Mouse (Mus musculus) embryonic facial prominence, embryonic 14.5 days (tissue): Measurements from ENCODE around the gene Cntnap2. TPM values are rescaled to one million over a fixed set of nuclear protein-coding genes. Genes with fewer than 3 reads are reported as not detected.
A peak's percentile ranks its signal among the peaks of the same experiment; 100 is the strongest.
"Not testable (repeated sequence)": the region's sequence is repeated elsewhere in the genome, so short reads cannot be mapped to it uniquely, and the experiment has no call there.

Experiments
- ATAC-seq: fragments of 200-750 bp; cut with Nextera tagmentation; 2 replicates; pipeline ENCODE4 v1.8.0; 2017; ENCODE audit warnings: low read depth, moderate number of reproducible peaks, moderate TSS enrichment
- DNase-seq: peaks from one replicate; pipeline ENCODE4 v3.0.0-alpha.2; 2015; ENCODE audit warnings: low spot score
- H3K27ac ChIP-seq: fragments of 300-500 bp; sonication (generic); replicated peaks from 2 replicates; pipeline ENCODE4 v1.5.1; 2014; ENCODE audit warnings: low read depth, mild to moderate bottlenecking, low read length, moderate library complexity
- H3K27me3 ChIP-seq: fragments of 300-500 bp; sonication (generic); replicated peaks from 2 replicates; pipeline ENCODE4 v1.6.1; 2014; ENCODE audit warnings: low read length; ENCODE audit not compliant: control insufficient read depth, insufficient read depth
- H3K36me3 ChIP-seq: fragments of 300-500 bp; sonication (generic); 2 replicates; pipeline ENCODE4 v1.6.1; 2014; ENCODE audit warnings: low read length, mixed read lengths; ENCODE audit not compliant: control insufficient read depth, insufficient read depth
- H3K4me1 ChIP-seq: fragments of 300-500 bp; sonication (generic); 2 replicates; pipeline ENCODE4 v1.6.1; 2014; ENCODE audit warnings: antibody characterized with exemption, low read length; ENCODE audit not compliant: control insufficient read depth, insufficient read depth
- H3K4me2 ChIP-seq: fragments of 300-500 bp; sonication (generic); 2 replicates; pipeline ENCODE4 v1.6.1; 2014; ENCODE audit warnings: low read depth, mild to moderate bottlenecking, low read length, moderate library complexity, mixed read lengths
- H3K4me3 ChIP-seq: fragments of 300-500 bp; sonication (generic); 2 replicates; pipeline ENCODE4 v1.5.1; 2014; ENCODE audit warnings: low read depth, mild to moderate bottlenecking, low read length
- H3K9ac ChIP-seq: fragments of 300-500 bp; sonication (generic); 2 replicates; pipeline ENCODE4 v1.6.1; 2014; ENCODE audit warnings: low read depth, mild to moderate bottlenecking, low read length, moderate library complexity, mixed read lengths
- H3K9me3 ChIP-seq: fragments of 300-500 bp; sonication (generic); 2 replicates; pipeline ENCODE4 v1.6.1; 2016; ENCODE audit warnings: low read length; ENCODE audit not compliant: control insufficient read depth
- WGBS: fragments of 180-500 bp; shearing (Covaris S2); extraction: QIAGEN DNeasy Blood & Tissue Kit; methylation state at CpG from one replicate; pipeline ENCODE4 v1.1.7; 2014; 5-methylcytosine and 5-hydroxymethylcytosine counted together
- polyA plus RNA-seq: library from polyadenylated mRNA; unstranded; fragments of >200 nt; fragmentation: Nextera tagmentation; extraction: Ambion mirVana; gene quantifications from 2 replicates; pipeline ENCODE4 v1.2.1, GENCODE M21; 2014

The Cntnap2 gene
- polyA plus RNA-seq, 1 experiment from 2014 or later, result 2.3 TPM

DNA sequence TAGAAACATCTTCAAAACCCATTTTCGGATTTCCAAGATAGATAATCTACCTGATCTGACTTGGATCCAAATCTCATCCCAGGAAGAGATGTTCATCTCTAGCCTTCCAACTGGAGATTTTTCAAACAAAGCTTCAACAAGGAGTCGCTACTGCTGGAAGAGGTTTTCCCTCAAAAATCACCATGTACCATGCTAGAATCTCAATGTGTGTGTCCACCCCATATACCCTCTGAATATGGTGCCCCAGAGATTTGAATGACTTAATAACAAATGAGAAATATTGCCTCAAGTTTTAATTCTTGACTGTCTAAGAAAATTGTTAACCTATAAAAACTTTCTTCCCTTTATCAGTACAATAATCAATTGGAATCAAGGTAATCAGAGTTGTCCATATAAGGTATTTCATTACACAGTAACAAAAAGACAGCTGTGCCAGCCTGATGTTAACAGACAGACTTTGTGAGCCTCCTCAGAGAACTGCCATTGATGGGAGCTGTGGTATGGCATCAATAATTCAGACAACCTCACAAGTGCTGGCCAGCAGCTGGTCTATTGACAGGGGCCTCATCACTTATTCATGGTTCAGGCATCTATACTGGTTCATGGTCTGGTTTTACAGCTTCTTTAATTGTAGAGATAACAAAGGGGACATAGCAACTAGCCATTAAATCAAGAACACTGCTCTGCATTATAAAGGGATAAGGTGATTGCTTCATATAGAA is 1391.9 kb downstream of the Cntnap2 start:
- no peaks in the 10 kb centered on the region for H3K36me3 ChIP-seq
- H3K4me3 ChIP-seq, result no peak overlapping the region
- H3K9ac ChIP-seq, result no peak overlapping the region
- H3K4me1 ChIP-seq, result no peaks in the 10 kb centered on the region
- H3K27ac ChIP-seq, result no peak overlapping the region
- DNase-seq (no peak), ATAC-seq (no peak)
- H3K4me2 ChIP-seq, result no peak overlapping the region
- H3K9me3 ChIP-seq, result no peaks in the 10 kb centered on the region
- no peaks in the 10 kb centered on the region for H3K27me3 ChIP-seq
- WGBS, result 86% methylated on average over 2 of the region's 2 CpGs

DNA sequence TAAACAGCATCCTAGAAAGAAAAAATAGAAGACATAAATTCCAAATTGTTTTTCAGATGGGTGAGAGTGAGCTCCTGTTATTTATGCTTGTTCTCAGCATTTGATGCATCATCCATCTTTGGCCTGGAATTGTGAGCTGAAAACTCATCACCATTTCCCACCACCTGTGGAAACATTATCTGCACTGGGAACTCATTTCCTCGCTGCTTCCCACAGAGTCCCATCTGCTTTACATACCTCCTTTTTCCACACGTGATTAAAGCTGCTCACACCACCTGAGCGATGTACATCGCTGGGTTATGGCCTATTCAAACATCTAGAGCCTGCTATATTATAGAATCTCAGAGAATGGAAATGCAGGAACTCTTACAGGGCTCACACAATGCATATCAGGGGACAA is 1413.5 kb downstream of the Cntnap2 start:
- 69% methylated on average over 4 of the region's 4 CpGs for WGBS
- H3K27ac ChIP-seq, result no peak overlapping the region
- H3K9me3 ChIP-seq, result no peaks in the 10 kb centered on the region
- H3K4me2 ChIP-seq, result no peak overlapping the region
- H3K36me3 ChIP-seq, result no peaks in the 10 kb centered on the region
- no peak overlapping the region for H3K9ac ChIP-seq
- no peak overlapping the region for H3K4me3 ChIP-seq
- H3K27me3 ChIP-seq, result no peaks in the 10 kb centered on the region
- no peak for DNase-seq
- ATAC-seq, result no peak
- H3K4me1 ChIP-seq, result no peaks in the 10 kb centered on the region

DNA sequence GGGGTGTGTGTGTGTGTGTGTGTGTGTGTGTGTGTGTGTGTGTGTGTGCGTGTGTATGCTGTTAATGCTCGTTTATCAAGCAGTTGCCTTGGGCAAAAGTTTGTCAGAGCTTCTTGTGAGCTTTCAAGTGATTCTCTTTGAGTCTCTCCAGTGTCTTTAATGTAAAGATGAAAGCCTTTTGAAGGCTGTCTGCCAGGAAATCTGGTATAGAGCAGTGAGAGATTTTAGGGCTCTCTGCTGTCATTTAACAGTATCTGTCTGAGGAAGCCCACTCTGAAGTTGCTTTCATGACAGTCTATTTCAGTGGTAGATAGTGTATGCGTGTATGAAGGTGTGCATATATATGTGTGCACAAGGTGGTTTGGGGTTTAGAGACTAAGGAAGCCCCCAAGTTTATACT is 1425.2 kb downstream of the Cntnap2 start:
- 61% methylated on average over 3 of the region's 3 CpGs for WGBS
- Histone ChIP-seq H3K4me2 (no peak overlapping the region), H3K36me3 (no peaks in the 10 kb centered on the region), H3K4me1 (no peaks in the 10 kb centered on the region), H3K4me3 (no peak overlapping the region), H3K9ac (no peak overlapping the region), H3K9me3 (no peaks in the 10 kb centered on the region), H3K27me3 (no peaks in the 10 kb centered on the region), H3K27ac (no peak overlapping the region)
- DNase-seq, result peak; percentile 24
- ATAC-seq, result no peak

DNA sequence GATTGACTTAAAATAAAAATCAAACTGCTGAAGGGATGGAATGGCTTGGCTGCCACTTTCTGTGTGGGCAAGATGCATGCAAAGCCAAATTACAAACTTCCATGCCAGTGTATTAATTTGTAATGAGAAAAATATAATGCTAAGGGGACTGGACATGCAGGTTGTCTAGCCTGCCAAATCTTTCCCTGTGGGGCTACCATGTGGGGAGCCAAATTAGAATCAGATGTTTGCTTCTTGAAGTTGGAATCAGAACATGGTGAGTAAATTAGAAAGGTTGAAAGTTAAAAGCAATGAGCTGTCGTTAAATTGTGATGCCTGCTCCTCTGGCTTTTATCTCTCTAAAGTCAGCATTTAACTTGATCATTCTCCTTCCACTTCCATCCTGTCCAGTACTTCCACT is 1443.6 kb downstream of the Cntnap2 start:
- no peak overlapping the region for H3K9ac ChIP-seq
- H3K4me1 ChIP-seq, result no peaks in the 10 kb centered on the region
- no peak overlapping the region for H3K4me3 ChIP-seq
- no peaks in the 10 kb centered on the region for H3K27me3 ChIP-seq
- no peak overlapping the region for H3K4me2 ChIP-seq
- no peaks in the 10 kb centered on the region for H3K9me3 ChIP-seq
- no peak overlapping the region for H3K27ac ChIP-seq
- H3K36me3 ChIP-seq, result no peaks in the 10 kb centered on the region
- ATAC-seq (no peak), DNase-seq (peak; percentile 35)
- WGBS, result 13% methylated on average over 1 of the region's 1 CpGs

DNA sequence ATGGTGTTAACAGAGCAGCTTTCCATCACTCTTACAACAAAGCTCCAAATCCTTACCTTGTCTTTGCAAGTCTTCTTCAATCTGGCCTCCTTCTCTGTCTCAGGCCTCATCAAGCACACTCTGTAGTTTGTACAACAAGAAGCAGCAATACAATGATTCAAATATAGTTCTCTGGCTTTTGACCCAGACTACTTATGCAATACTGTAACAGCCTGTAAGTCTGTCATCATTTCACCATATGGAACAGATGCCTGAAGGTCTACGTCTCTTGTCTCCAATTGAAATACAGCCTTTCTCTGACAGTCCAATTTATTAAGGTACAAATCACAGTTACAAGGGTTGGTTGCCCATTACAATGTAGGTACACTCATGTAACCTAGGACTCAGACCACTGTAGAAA is 1453.7 kb downstream of the Cntnap2 start:
- Histone ChIP-seq H3K27ac (no peak overlapping the region), H3K36me3 (no peaks in the 10 kb centered on the region), H3K4me3 (no peak overlapping the region), H3K9me3 (no peaks in the 10 kb centered on the region), H3K4me2 (no peak overlapping the region), H3K9ac (no peak overlapping the region), H3K27me3 (no peaks in the 10 kb centered on the region), H3K4me1 (no peaks in the 10 kb centered on the region)
- ATAC-seq (no peak), DNase-seq (no peak)
- 72% methylated on average over 1 of the region's 1 CpGs for WGBS

DNA sequence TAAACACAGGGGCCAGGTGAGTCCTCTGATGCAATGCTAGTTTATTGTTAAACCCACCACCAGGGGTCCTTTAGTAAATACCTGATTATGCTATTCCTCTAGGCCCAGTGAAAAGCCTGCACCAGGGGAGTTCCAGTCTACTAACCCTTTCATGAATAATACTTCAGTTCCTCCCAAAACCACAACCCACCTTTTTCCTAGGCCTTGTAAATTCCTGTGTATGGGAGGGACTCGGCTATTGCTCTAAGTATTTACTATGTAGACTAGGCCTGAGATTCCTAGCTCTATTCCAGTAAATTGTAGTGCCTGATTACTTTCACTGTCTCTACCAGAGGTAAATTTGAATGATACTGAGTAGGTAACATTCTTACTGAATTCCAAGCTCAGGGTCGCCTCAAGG is 1478.4 kb downstream of the Cntnap2 start:
- not testable (repeated sequence) for H3K27me3 ChIP-seq, H3K27ac ChIP-seq, H3K4me2 ChIP-seq, DNase-seq, H3K9ac ChIP-seq, H3K36me3 ChIP-seq, H3K4me1 ChIP-seq, H3K9me3 ChIP-seq, H3K4me3 ChIP-seq, ATAC-seq
- 89% methylated on average over 2 of the region's 2 CpGs for WGBS

DNA sequence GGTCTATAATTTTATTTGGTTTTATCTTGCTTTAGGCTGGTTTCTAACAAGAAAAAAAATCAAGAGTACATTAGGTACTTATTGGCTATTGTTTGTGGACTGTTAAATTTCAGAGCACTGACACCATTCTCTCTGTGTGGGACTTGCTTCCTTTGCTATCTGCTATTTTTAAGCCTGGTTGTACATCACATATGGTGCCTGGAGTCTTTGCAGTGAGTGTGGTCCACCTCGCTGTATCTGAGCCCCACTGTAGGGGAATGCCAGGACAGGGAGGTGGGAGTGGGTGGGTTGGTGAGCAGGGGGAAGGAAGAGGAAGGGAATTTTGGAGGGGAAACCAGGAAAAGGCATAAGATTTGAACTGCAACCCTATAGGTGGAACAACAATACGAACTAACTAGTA is 1504.3 kb downstream of the Cntnap2 start:
- Histone ChIP-seq H3K9ac (no peak overlapping the region), H3K4me3 (no peak overlapping the region), H3K4me1 (no peaks in the 10 kb centered on the region), H3K36me3 (no peaks in the 10 kb centered on the region), H3K27me3 (no peaks in the 10 kb centered on the region), H3K4me2 (no peak overlapping the region), H3K27ac (no peak overlapping the region), H3K9me3 (no peaks in the 10 kb centered on the region)
- ATAC-seq, result no peak
- WGBS, result 79% methylated on average over 2 of the region's 2 CpGs
- DNase-seq, result no peak

DNA sequence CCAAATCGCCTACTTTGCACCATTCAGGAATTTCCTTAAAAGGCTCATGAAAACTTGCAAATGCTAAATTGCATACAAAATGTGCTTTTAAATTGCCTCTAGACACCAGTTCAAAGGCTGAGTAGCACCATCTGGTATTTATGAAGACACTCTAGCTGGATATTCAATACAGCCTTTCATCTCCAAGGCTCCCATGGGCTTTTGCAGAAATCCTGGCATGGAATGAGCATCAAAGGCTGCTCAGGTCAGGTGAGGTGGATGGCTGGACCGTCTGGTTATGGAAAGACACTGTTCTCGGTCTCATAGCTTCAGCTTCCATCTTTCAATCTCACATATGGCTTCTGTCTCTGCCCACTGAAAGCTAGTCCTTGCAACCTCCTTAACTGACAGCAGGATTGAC is 1515.9 kb downstream of the Cntnap2 start:
- Histone ChIP-seq H3K4me2 (no peak overlapping the region), H3K9ac (no peak overlapping the region), H3K36me3 (no peaks in the 10 kb centered on the region), H3K27ac (no peak overlapping the region), H3K27me3 (no peaks in the 10 kb centered on the region), H3K4me1 (0 out of 2 replicates have a peak, but pooled peaks cover 4% of the 10 kb centered on the region), H3K4me3 (no peak overlapping the region), H3K9me3 (no peaks in the 10 kb centered on the region)
- 32% methylated on average over 3 of the region's 3 CpGs for WGBS
- no peak for DNase-seq
- no peak for ATAC-seq

DNA sequence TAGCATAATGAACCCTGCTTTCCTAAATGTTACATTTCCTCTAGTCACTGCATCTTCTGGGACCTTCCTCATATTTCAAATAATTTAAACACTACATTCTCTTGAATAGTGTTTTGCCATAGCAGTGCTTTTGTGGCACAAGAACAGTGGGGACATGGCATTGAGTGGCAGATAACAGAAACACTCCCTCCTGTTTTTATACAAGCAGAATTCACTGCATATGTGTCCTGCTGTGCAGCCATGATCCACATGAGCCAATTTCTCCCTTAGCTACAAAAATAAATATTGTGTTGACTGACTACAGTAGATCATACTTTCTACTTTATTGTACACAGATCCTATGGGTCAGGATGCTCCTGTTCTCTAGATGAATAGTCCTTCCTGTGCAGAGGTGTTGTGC is 1553.2 kb downstream of the Cntnap2 start:
- Histone ChIP-seq H3K9ac (no peak overlapping the region), H3K4me3 (no peak overlapping the region), H3K9me3 (no peaks in the 10 kb centered on the region), H3K4me1 (no peaks in the 10 kb centered on the region), H3K4me2 (no peak overlapping the region), H3K36me3 (no peaks in the 10 kb centered on the region), H3K27ac (no peak overlapping the region), H3K27me3 (no peaks in the 10 kb centered on the region)
- DNase-seq (no peak), ATAC-seq (no peak)
